Mouse (Mus musculus): ENCODE measurements around the gene Zbtb4. TPM values are rescaled to one million over a fixed set of nuclear protein-coding genes. Genes with fewer than 3 reads are reported as not detected.
"Not testable (repeated sequence)": the region's sequence is repeated elsewhere in the genome, so short reads cannot be mapped to it uniquely, and the experiment has no call there.

Gene Zbtb4
- polyA plus RNA-seq (2015; fragmentation: Nextera tagmentation; extraction: Ambion mirVana) = 2.7 and 3.0 TPM in 2 replicates

DNA sequence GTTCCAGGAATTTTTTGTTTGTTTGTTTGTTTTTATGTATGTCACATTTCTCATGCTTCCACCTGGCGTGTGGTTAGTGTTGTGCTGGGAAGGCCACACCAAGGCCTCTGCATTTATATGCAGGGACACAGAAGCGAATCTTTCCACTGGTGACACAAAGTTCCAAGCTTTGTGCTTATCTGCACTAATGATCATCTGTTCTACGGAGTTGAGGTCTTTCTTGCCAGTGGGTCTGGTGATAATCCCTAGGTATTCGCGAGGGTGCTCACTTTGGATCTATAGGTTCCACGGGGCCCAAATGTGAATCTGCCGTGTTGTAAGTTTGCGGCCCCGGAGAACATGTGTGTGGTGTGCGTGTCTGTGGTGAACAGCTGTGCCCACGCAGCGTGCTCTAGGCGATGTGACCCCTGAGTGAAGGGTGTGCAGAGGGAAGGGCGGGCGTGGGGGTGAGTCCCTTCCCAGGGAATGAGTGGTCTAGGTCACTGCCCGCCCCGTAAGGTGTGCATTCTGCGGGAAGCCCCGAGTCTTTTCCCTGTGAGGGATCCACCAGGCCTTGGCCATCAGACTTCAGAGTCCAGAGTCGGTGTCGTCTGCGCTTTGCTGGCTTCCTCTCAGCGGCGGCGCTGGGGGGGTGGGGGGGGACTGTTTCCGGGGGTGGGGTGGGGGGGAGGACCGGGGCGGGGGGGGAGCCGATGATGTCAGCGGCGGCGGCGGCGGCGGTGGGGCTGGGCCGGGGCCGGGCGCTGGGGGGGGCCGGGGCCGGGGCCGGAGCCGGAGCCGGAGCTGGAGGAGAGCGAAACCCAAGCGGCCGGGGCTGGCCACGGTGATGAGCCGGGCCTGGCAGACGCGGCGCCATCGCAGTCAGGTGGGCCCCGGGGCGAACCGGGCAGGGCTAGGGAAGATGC lies at the start of gene Zbtb4:
TSS of gene Zbtb4 (plus strand) at position 692 of the 905 bp plus-strand sequence.
- 17% methylated on average over 40 of the region's 55 CpGs for whole genome bisulfite sequencing
- H3K4me2 ChIP-seq = peak within 1 kb of the TSS; percentile 72
- peak within 1 kb of the TSS; percentile 88 for H3K4me3 ChIP-seq (replicated peaks)
- no peaks in the 10 kb centered on the region for H3K27me3 ChIP-seq (replicated peaks)
- H3K9ac ChIP-seq = peak within 1 kb of the TSS; percentile 92
- H3K36me3 ChIP-seq = no peaks in the 10 kb centered on the region; the same call in 1 of the 2 replicates
- H3K9me3 ChIP-seq = no peaks in the 10 kb centered on the region
- peaks cover 18% of the 10 kb centered on the region for H3K4me1 ChIP-seq
- ATAC-seq (ENCODE audit: insufficient read depth, low FRiP score, low read depth) = peak; percentile 40; the same call in 1 of the 2 replicates
- peak within 1 kb of the TSS; percentile 92 for H3K27ac ChIP-seq

DNA sequence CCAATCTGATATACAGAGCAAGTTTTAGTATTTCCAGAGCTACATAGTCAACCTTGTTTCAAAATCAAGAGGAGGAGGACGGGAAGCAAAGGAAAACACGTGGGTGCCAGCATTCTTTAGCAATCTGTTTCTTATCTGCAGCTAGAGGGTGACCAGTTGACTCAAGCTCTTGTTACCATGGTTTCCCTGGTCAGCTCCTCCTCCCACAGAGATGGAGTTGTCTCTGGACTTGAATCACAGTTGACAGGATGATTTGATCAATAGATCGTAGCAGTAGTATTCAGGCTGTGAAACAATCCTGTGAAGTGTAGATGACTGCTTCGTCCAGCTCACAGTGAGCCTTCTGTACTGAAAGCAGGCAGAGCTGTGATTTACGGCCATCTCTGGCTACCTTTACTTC lies 49.8 kb upstream of the Zbtb4 start:
- Histone ChIP-seq H3K9me3 (no peaks in the 10 kb centered on the region), H3K4me3 (replicated peaks) (no peak overlapping the region), H3K27me3 (replicated peaks) (no peaks in the 10 kb centered on the region), H3K27ac (0 out of 2 replicates have a peak overlapping the region, but pooled peaks have one; percentile 16), H3K4me2 (no peak overlapping the region), H3K9ac (no peak overlapping the region), H3K36me3 (no peaks in the 10 kb centered on the region), H3K4me1 (peaks cover 3% of the 10 kb centered on the region; the same call in 1 of the 2 replicates)
- peak; percentile 59; the same call in 1 of the 2 replicates for ATAC-seq (ENCODE audit: insufficient read depth, low FRiP score, low read depth)
- 12% methylated on average over 5 of the region's 5 CpGs for WGBS

DNA sequence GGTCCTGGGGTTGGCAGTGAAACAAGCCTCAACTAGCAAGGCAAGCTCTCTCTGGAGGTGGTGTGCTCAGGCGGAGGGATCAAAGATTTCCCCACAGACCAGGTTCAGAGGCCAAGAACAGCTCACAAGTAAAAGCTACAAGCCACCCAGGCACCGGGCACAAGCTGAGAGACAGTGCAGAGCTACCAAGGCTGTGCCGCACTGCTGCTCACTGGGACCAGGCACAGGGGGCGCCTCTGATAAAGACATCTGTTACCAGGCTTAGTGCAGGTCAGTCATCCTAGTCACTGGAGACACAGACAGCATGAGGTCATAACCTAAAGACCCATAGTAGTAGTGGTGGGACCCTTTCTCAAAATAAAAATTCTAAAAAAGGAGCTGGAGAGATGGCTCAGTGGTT lies 48.8 kb upstream of the Zbtb4 start:
- no peak overlapping the region for H3K27ac ChIP-seq
- no peak overlapping the region for H3K9ac ChIP-seq
- H3K36me3 ChIP-seq = no peaks in the 10 kb centered on the region
- peaks cover 3% of the 10 kb centered on the region; the same call in 1 of the 2 replicates for H3K4me1 ChIP-seq
- 75% methylated on average over 4 of the region's 4 CpGs for WGBS
- no peaks in the 10 kb centered on the region for H3K27me3 ChIP-seq (replicated peaks)
- no peaks in the 10 kb centered on the region for H3K9me3 ChIP-seq
- H3K4me3 ChIP-seq (replicated peaks) = no peak overlapping the region
- no peak overlapping the region for H3K4me2 ChIP-seq
- no peak for ATAC-seq (ENCODE audit: insufficient read depth, low FRiP score, low read depth)

DNA sequence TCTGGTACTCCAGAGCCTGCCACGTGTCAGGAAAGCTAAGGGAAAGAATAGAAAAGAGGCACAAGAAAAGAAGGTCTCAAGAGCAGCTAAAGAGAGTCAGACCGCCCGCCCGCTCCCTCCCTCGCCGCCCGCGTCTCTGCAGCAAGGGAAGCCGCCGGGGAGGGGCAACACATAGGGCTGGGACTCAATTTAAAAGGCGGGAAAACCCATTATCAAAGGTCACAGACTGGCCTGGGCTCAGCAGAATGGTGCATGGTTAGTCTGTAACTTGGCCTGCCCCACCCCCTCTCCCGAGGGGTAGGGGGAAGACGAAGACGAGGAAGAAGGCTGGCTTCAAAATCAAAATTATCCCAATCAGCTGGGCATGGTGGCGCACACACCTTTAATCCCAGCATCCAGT lies 47.1 kb upstream of the Zbtb4 start:
- Histone ChIP-seq H3K36me3 (no peaks in the 10 kb centered on the region), H3K27me3 (replicated peaks) (no peaks in the 10 kb centered on the region), H3K4me2 (peak overlapping the region; percentile 30; the same call in 1 of the 2 replicates), H3K9ac (no peak overlapping the region), H3K4me1 (peaks cover 3% of the 10 kb centered on the region; the same call in 1 of the 2 replicates), H3K27ac (no peak overlapping the region), H3K9me3 (no peaks in the 10 kb centered on the region), H3K4me3 (replicated peaks) (no peak overlapping the region)
- 18% methylated on average over 15 of the region's 15 CpGs for WGBS
- peak; percentile 68; the same call in 1 of the 2 replicates for ATAC-seq (ENCODE audit: insufficient read depth, low FRiP score, low read depth)

DNA sequence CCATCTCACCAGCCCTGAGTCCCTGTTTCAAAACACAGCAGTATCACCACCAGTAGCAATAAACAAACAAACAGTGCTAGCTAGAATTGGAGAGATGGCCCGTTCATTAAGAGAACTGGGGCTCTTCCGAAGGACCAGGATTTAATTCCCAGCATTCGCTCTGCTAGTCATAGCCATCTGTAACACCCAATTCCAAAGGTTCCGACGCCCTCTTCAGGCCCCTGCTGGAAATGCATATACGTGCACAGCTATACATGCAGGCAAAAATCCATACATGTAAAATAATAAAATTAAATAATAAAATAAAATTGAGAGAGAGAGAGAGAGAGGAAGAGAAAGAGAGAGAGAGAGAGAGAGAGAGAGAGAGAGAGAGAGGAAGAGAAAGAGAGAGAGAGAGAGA lies 46.3 kb upstream of the Zbtb4 start:
- no peak overlapping the region for H3K4me3 ChIP-seq (replicated peaks)
- WGBS = 67% methylated on average over 6 of the region's 6 CpGs
- H3K27me3 ChIP-seq (replicated peaks) = no peaks in the 10 kb centered on the region
- no peaks in the 10 kb centered on the region for H3K9me3 ChIP-seq
- no peak overlapping the region for H3K9ac ChIP-seq
- H3K4me1 ChIP-seq = peaks cover 3% of the 10 kb centered on the region; the same call in 1 of the 2 replicates
- no peak overlapping the region for H3K4me2 ChIP-seq
- H3K36me3 ChIP-seq = no peaks in the 10 kb centered on the region
- ATAC-seq (ENCODE audit: insufficient read depth, low FRiP score, low read depth) = no peak
- H3K27ac ChIP-seq = no peak overlapping the region

DNA sequence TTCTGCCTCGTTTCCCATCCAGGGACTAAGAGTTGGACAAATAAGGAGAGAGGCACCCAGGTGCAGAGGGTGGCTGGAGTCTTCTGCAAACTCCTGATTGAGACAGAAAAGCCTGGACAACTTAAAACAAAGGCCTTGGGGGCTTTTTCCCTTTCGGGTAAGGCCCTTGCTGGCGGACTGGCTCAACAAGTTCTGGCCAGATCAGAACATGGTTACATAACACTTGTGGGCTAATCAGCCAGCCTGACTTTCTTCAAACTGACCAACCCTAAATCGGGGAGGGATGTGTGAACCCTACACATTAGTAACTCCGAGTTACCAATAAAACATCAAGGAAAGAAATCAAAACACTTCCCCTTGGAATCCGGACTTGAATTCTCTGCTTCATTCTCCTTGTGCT lies 44.9 kb upstream of the Zbtb4 start:
- Histone ChIP-seq H3K4me2 (no peak overlapping the region), H3K36me3 (no peaks in the 10 kb centered on the region), H3K27ac (no peak overlapping the region), H3K4me3 (replicated peaks) (no peak overlapping the region), H3K9ac (no peak overlapping the region), H3K9me3 (no peaks in the 10 kb centered on the region), H3K27me3 (replicated peaks) (no peaks in the 10 kb centered on the region), H3K4me1 (peaks cover 3% of the 10 kb centered on the region; the same call in 1 of the 2 replicates)
- WGBS = 57% methylated on average over 6 of the region's 6 CpGs
- ATAC-seq (ENCODE audit: insufficient read depth, low FRiP score, low read depth) = no peak

DNA sequence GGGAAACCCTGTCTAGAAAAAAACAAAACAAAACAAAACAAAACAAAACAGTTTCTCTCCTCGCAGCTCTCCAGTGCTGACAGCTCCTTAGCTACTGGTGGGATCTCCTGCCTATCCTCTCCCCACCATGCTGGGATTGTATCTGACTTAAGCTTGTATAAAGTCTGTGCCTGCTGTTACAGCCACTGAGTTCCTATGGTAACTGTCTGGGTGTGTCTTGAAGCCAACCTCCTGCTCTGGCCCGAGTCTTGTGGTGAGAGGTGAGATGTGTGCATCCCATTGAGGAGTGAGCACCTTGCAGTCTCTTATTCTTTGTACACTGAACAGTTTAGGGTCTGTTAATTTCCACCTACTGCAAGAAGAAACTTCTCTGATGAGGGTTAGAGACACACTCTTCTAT lies 42.6 kb upstream of the Zbtb4 start:
- ATAC-seq (ENCODE audit: insufficient read depth, low FRiP score, low read depth) = no peak
- no peak overlapping the region for H3K4me3 ChIP-seq (replicated peaks)
- 43% methylated on average over 2 of the region's 2 CpGs for WGBS

DNA sequence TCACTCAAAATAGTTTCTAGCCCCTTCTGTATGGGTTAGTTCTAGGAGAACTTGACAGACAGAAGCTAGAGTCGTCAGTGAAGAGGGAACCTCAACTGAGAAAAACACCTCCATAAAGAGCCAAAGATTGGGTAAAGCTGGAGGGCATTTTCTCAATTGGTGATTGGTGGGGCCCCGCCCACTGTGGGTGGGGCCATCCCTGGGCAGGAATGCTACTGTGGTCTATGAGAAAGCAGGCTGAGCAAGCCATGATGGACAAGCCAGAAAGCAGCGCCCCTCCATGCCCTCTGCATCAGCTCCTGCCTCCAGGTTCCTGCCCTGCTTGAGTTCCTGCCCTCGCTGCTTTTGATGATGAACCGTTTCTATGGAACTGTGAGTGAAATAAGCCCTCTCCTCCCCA lies 39.8 kb upstream of the Zbtb4 start:
- H3K9me3 ChIP-seq = no peaks in the 10 kb centered on the region
- no peak overlapping the region for H3K4me2 ChIP-seq
- H3K4me3 ChIP-seq (replicated peaks) = no peak overlapping the region
- no peaks in the 10 kb centered on the region for H3K27me3 ChIP-seq (replicated peaks)
- no peak for ATAC-seq (ENCODE audit: insufficient read depth, low FRiP score, low read depth)
- no peak overlapping the region for H3K27ac ChIP-seq
- 35% methylated on average over 5 of the region's 5 CpGs for WGBS
- no peaks in the 10 kb centered on the region for H3K36me3 ChIP-seq
- no peak overlapping the region for H3K9ac ChIP-seq
- no peaks in the 10 kb centered on the region for H3K4me1 ChIP-seq

More for the DNA sequence above, 42.6 kb upstream of the Zbtb4 start:
- H3K9ac ChIP-seq = no peak overlapping the region
- H3K27ac ChIP-seq = no peak overlapping the region
- H3K27me3 ChIP-seq (replicated peaks) = no peaks in the 10 kb centered on the region
- no peaks in the 10 kb centered on the region for H3K36me3 ChIP-seq
- H3K4me2 ChIP-seq = no peak overlapping the region
- H3K9me3 ChIP-seq = no peaks in the 10 kb centered on the region
- H3K4me1 ChIP-seq = peaks cover 3% of the 10 kb centered on the region; the same call in 1 of the 2 replicates

DNA sequence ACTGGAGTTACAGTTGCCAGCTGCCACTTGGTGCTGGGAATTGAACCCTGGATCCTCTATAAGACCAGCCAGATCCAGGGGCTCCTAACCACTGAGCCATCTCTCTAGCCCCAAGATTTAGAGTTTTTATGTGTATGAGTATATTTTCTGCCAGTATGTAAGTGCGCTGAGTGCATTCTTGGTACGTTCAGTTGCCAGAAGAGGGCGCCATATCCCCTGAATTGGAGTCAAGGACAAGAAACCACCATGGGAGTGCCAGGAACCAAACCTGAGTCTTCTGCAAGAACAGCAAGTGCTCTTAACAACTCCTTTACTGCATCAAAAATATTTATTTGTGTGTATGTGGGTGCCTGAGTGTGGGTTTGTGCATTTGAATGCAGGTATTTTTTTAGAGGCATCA lies 36.6 kb upstream of the Zbtb4 start:
- 23% methylated on average over 3 of the region's 3 CpGs for WGBS
- no peak overlapping the region for H3K4me3 ChIP-seq (replicated peaks)
- no peak overlapping the region for H3K27ac ChIP-seq
- no peak for ATAC-seq (ENCODE audit: insufficient read depth, low FRiP score, low read depth)
- H3K36me3 ChIP-seq = peaks cover 2% of the 10 kb centered on the region
- H3K9ac ChIP-seq = no peak overlapping the region
- H3K9me3 ChIP-seq = no peaks in the 10 kb centered on the region
- H3K4me2 ChIP-seq = no peak overlapping the region
- no peaks in the 10 kb centered on the region for H3K27me3 ChIP-seq (replicated peaks)
- H3K4me1 ChIP-seq = no peaks in the 10 kb centered on the region

DNA sequence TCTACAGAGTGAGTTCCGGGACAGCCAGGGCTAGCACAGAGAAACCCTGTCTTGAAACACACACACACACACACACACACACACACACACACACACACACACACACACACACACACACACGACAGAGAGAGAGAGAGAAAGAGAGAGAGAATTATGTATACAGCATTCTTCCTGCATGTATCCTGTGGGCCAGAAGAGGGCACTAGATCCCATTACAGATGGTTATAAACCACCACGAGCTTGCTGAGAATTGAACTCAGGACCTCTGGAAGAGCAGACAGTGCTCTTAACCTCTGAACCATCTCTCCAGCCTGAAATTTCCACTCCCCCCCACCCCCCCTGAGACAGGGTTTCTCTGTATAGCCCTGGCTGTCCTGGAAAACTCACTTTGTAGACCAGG lies 34.3 kb upstream of the Zbtb4 start:
- not testable (repeated sequence) for H3K4me3 ChIP-seq (replicated peaks); H3K4me1 ChIP-seq; H3K9me3 ChIP-seq; ATAC-seq (ENCODE audit: insufficient read depth, low FRiP score, low read depth); H3K9ac ChIP-seq; H3K27me3 ChIP-seq (replicated peaks); H3K4me2 ChIP-seq; H3K27ac ChIP-seq
- WGBS = 59% methylated on average over 3 of the region's 3 CpGs
- H3K36me3 ChIP-seq = peaks cover 25% of the 10 kb centered on the region

DNA sequence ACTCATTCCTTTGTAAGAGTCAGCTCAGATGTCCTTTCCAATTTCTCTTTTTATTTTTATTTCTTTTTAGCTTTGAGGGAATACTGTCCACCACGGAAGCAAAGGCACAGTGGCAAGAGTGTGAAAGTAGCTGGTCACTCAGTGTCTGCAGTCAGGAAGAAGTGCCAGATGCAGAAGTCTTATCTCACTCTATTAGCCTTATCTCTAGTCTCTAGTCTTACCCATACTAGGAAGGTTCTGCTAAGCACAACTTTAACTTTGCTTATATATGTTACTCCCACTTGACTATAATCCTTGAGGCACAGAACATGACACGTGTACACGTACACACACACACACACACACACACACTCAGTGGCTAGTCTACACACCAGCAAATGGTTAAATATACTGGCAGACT lies 14.1 kb upstream of the Zbtb4 start:
- Histone ChIP-seq H3K4me2 (no peak overlapping the region), H3K4me3 (replicated peaks) (no peak overlapping the region), H3K9ac (no peak overlapping the region), H3K36me3 (peaks cover 7% of the 10 kb centered on the region), H3K4me1 (peaks cover 11% of the 10 kb centered on the region), H3K27ac (no peak overlapping the region), H3K27me3 (replicated peaks) (no peaks in the 10 kb centered on the region), H3K9me3 (no peaks in the 10 kb centered on the region)
- 77% methylated on average over 3 of the region's 3 CpGs for WGBS
- no peak for ATAC-seq (ENCODE audit: insufficient read depth, low FRiP score, low read depth)

DNA sequence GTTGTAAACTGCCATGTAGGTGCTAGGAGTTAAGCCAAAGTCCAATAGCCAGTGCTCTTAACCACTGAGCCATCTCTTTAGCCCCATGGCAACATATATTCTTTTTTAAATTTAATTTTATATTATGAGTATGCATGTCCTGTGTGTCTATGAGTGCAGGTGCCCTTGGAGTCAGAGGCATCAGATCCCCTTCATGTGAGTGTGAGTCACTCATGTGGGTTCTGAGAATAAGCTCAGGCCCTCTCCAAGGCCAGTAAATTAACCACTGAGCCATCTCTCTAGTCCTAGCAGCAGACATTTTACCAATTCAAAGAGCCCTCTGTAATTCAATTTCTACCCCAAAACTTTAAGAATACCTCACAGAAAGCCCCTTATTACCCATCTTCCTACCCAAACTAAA lies 13.0 kb upstream of the Zbtb4 start:
- Histone ChIP-seq H3K27ac (no peak overlapping the region), H3K27me3 (replicated peaks) (no peaks in the 10 kb centered on the region), H3K4me2 (no peak overlapping the region), H3K9me3 (no peaks in the 10 kb centered on the region), H3K4me3 (replicated peaks) (no peak overlapping the region), H3K9ac (no peak overlapping the region), H3K36me3 (no peaks in the 10 kb centered on the region), H3K4me1 (peaks cover 18% of the 10 kb centered on the region)
- no peak for ATAC-seq (ENCODE audit: insufficient read depth, low FRiP score, low read depth)
